Mouse (Mus musculus) bone marrow macrophage, adult 2 months (primary cell): ENCODE measurements at regions not wholly inside any gene's neighbourhood (a gene's known extent, or its start where the extent isn't known, plus 50 kb on each side); places are given as distances from the start of the nearest gene placed in this dataset.

ENCODE experiments used
- CTCF ChIP-seq: IDR thresholded peaks from 2 replicates; pipeline ENCODE4 v1.5.1; 2012; ENCODE audit warnings: low read depth, mild to moderate bottlenecking, low read length, moderate library complexity
- POLR2A ChIP-seq: IDR thresholded peaks from 2 replicates; pipeline ENCODE4 v1.6.1; 2012; ENCODE audit warnings: mild to moderate bottlenecking, low read depth, low read length, borderline replicate concordance

DNA sequence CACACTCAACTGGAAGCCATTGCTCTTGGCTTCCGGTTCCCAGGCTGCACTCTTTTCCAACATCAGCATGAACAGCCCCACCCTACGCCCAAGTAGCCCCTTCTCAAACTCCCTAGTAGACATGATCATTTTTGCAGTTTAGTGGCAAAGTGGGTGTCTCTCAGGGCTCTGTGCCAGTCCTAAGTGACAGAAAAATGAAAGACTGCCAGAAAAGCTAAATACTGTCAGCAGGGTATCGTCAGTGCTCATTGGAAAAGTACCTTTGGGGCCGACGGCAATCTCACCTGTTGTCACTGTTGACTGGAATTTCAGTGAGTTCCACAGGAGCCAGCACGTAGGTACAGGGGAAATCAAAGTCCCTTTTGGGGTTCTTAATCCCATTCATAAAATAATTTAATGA, 211.0 kb downstream of the Gm10260 start:
- TF ChIP-seq CTCF, result no peak
- TF ChIP-seq POLR2A, result no peak
